Mouse (Mus musculus): ENCODE data around the gene Evi2b. TPM values are rescaled to one million over a fixed set of nuclear protein-coding genes. Genes with fewer than 3 reads are reported as not detected.
A peak's percentile ranks its signal among the peaks of the same experiment; 100 is the strongest.

The Evi2b gene
- total and polyA plus RNA-seq, 3 experiments, result 12.0 to 105 (median 40.5) TPM

DNA sequence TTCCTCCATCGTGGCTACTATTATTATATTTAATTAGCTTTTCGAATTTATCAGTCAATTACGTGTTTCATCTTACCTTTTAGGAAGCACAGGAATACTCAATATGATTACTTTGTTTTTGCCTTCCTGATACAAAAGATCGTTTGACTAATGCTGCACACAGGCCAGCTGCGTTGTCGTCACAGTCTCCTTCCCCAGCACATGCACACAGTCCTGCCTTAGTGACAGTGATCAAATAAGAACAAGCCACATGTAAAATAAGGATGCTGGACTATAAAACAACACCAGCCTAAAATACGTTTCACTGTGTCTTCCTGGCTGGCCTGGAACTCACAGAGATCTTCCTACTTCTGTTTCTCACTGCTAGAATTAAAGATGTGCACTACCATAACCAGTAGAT, 19.1 kb downstream of the Evi2b start:
- Histone ChIP-seq H3K9me3 (replicated peaks; ENCODE audit: low read length) (no peaks in the 10 kb centered on the region), H3K79me2 (replicated peaks; ENCODE audit: control insufficient read depth, extremely low read depth, insufficient read depth, poor library complexity, severe bottlenecking) (no peaks in the 10 kb centered on the region), H3K4me3 (replicated peaks in 1 of 3; ENCODE audit: low read depth in 2 of 3, low read length in 2 of 3, poor library complexity in 1 of 3) (no peak overlapping the region), H3K27me3 (replicated peaks) (no peaks in the 10 kb centered on the region), H3K4me1 (ENCODE audit: control insufficient read depth in 1 of 2, insufficient read depth in 2 of 2) (peaks cover 4 to 6% of the 10 kb centered on the region in 2 experiments; a peak in 1 of 4 replicates), H3K4me2 (ENCODE audit: insufficient read depth, low read depth, poor library complexity, severe bottlenecking) (no peak overlapping the region), H3K36me3 (replicated peaks in 1 of 2; ENCODE audit: control insufficient read depth in 1 of 2, insufficient read depth in 1 of 2, low read length in 1 of 2) (peaks cover 0 to 12% of the 10 kb centered on the region in 2 experiments), H3K27ac (ENCODE audit: insufficient read depth, low read depth) (no peak overlapping the region), H3K9ac (ENCODE audit: insufficient read depth, low read depth) (no peak overlapping the region)
- DNase-seq (ENCODE audit: extremely low read depth), result no peak
- TF ChIP-seq MAZ (IDR thresholded peaks at IDR 0.05; ENCODE audit: low read depth, low read length) (no peak), USF1 (IDR thresholded peaks at IDR 0.05; ENCODE audit: low read depth, low read length) (no peak), MEF2A (IDR thresholded peaks at IDR 0.05; ENCODE audit: borderline replicate concordance, low read depth, low read length) (no peak), KAT2A (IDR thresholded peaks at IDR 0.05; ENCODE audit: insufficient replicate concordance, low read length) (no peak), BHLHE40 (IDR thresholded peaks at IDR 0.05; ENCODE audit: low read depth, low read length) (no peak), CHD2 (IDR thresholded peaks at IDR 0.05; ENCODE audit: low read length) (no peak), RCOR1 (conservative IDR thresholded peaks at IDR 0.05; ENCODE audit: low read depth, low read length) (no peak), SMC3 (IDR thresholded peaks at IDR 0.05; ENCODE audit: low read depth, low read length) (no peak)
- in situ Hi-C loops (cut with MboI; ENCODE audit: low pct_ligation_motif_present, low pct_unique_long_range_greater_than_20kb, low sequenced_read_pairs) (no loop called here), dilution Hi-C loops (cut with MboI; ENCODE audit: extremely low pct_ligation_motif_present, extremely low pct_unique_long_range_greater_than_20kb, low sequenced_read_pairs) (no loop called here)

- H3K27ac ChIP-seq (ENCODE audit: insufficient read depth, low read depth), result no peak within 1 kb of the TSS
- peaks cover 0 to 10% of the 10 kb centered on the region in 2 experiments for H3K36me3 ChIP-seq (replicated peaks in 1 of 2; ENCODE audit: control insufficient read depth in 1 of 2, insufficient read depth in 1 of 2, low read length in 1 of 2)
- no peak within 1 kb of the TSS for H3K9ac ChIP-seq (ENCODE audit: insufficient read depth, low read depth)
- no peak for DNase-seq (ENCODE audit: extremely low read depth)
- dilution Hi-C loops (cut with MboI; ENCODE audit: extremely low pct_ligation_motif_present, extremely low pct_unique_long_range_greater_than_20kb, low sequenced_read_pairs), result no loop called here
- H3K4me3 ChIP-seq (replicated peaks in 1 of 3; ENCODE audit: low read depth in 2 of 3, low read length in 2 of 3, poor library complexity in 1 of 3), result no peak within 1 kb of the TSS
- H3K4me1 ChIP-seq (ENCODE audit: control insufficient read depth in 1 of 2, insufficient read depth in 2 of 2), result peaks cover 4 to 6% of the 10 kb centered on the region in 2 experiments; a peak in 1 of 4 replicates
- no peaks in the 10 kb centered on the region for H3K27me3 ChIP-seq (replicated peaks)
- no peaks in the 10 kb centered on the region for H3K9me3 ChIP-seq (replicated peaks; ENCODE audit: low read length)
- H3K4me2 ChIP-seq (ENCODE audit: insufficient read depth, low read depth, poor library complexity, severe bottlenecking), result no peak within 1 kb of the TSS
- in situ Hi-C loops (cut with MboI; ENCODE audit: low pct_ligation_motif_present, low pct_unique_long_range_greater_than_20kb, low sequenced_read_pairs), result no loop called here
- TF ChIP-seq TCF12 (IDR thresholded peaks at IDR 0.05; ENCODE audit: low read depth, low read length) (no peak), MEF2A (IDR thresholded peaks at IDR 0.05; ENCODE audit: borderline replicate concordance, low read depth, low read length) (no peak), ETS1 (conservative IDR thresholded peaks at IDR 0.05; ENCODE audit: low read depth, low read length) (no peak), UBTF (IDR thresholded peaks at IDR 0.05; ENCODE audit: low read depth, low read length) (no peak), TBP (conservative IDR thresholded peaks at IDR 0.05; ENCODE audit: low read depth, low read length) (no peak), CHD1 (IDR thresholded peaks at IDR 0.05; ENCODE audit: low read depth, low read length) (no peak), ZKSCAN1 (IDR thresholded peaks at IDR 0.05; ENCODE audit: borderline replicate concordance, low read depth, low read length) (no peak), E2F4 (IDR thresholded peaks at IDR 0.05; ENCODE audit: insufficient replicate concordance, low read depth, low read length) (no peak), ZNF384 (IDR thresholded peaks at IDR 0.05; ENCODE audit: low read depth, low read length) (peak; percentile 42), PAX5 (IDR thresholded peaks at IDR 0.05; ENCODE audit: low read length) (no peak), ZMIZ1 (IDR thresholded peaks at IDR 0.05; ENCODE audit: low read depth, low read length) (no peak), RAD21 (IDR thresholded peaks at IDR 0.05; ENCODE audit: low read depth, low read length) (no peak), SMC3 (IDR thresholded peaks at IDR 0.05; ENCODE audit: low read depth, low read length) (no peak), MYC (IDR thresholded peaks at IDR 0.05; ENCODE audit: low read depth, low read length) (no peak), RCOR1 (conservative IDR thresholded peaks at IDR 0.05; ENCODE audit: low read depth, low read length) (no peak), NELFE (IDR thresholded peaks at IDR 0.05; ENCODE audit: low read depth, low read length) (no peak), JUN (IDR thresholded peaks at IDR 0.05; ENCODE audit: insufficient read depth, low read depth, low read length) (no peak), SIN3A (IDR thresholded peaks at IDR 0.05; ENCODE audit: low read length) (0 out of 2 replicates have a peak, but pooled peaks have one; percentile 31)
- H3K79me2 ChIP-seq (replicated peaks; ENCODE audit: control insufficient read depth, extremely low read depth, insufficient read depth, poor library complexity, severe bottlenecking), result no peaks in the 10 kb centered on the region
Measured at GRCm38 (mm10) chr11:79503845-79504244, 19.7 kb downstream of the Evi2b start, which contains the start of gene Omg. Gene Omg (minus strand): TSS chr11:79504084.

Measured in CH12.LX (cell line).